Mouse (Mus musculus): ENCODE data around the gene Tecpr2.

Tecpr2 gene

GRCm38 (mm10) chr12:110860293-110860692, 28.8 kb upstream of the Tecpr2 start:
- in situ Hi-C loops (cut with MboI; ENCODE audit: unreplicated experiment in 2 of 2) = no loop called here

- in situ Hi-C loops (cut with MboI; ENCODE audit: unreplicated experiment in 2 of 2) = no loop called here
Measured at GRCm38 (mm10) chr12:110861256-110861655, 27.8 kb upstream of the Tecpr2 start.

GRCm38 (mm10) chr12:110864008-110864407, 25.1 kb upstream of the Tecpr2 start:
- in situ Hi-C loops (cut with MboI; ENCODE audit: unreplicated experiment in 2 of 2) = no loop called here

DNA sequence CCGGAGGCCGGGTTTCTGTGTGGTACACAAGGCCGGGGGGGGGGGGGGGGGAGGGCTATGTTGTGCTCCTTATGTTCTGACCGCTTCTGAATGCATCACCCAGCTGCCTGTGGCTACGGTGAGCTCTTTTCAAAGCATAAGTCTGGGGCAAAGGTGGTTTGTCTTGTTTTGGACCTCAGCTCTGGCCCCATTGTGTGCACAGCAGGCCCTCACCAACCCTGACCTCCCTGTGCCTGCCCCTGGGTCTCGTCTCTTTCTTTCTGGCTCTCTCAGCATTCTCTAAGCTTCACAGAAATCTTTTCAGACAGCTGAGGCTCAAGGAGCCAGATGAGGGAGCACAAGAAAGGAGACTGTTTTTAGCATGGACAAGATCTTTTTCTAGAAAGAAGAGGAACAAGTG, 23.5 kb upstream of the Tecpr2 start:
- in situ Hi-C loops (cut with MboI; ENCODE audit: unreplicated experiment in 2 of 2) = no loop called here

GRCm38 (mm10) chr12:110865989-110866388, 23.1 kb upstream of the Tecpr2 start:
- in situ Hi-C loops (cut with MboI; ENCODE audit: unreplicated experiment in 2 of 2) = no loop called here

- in situ Hi-C loops (cut with MboI; ENCODE audit: unreplicated experiment in 2 of 2) = no loop called here
Measured at GRCm38 (mm10) chr12:110870107-110870506, 19.0 kb upstream of the Tecpr2 start.

- in situ Hi-C loops (cut with MboI; ENCODE audit: unreplicated experiment in 2 of 2) = no loop called here
Measured at GRCm38 (mm10) chr12:110871247-110871646, 17.8 kb upstream of the Tecpr2 start.

DNA sequence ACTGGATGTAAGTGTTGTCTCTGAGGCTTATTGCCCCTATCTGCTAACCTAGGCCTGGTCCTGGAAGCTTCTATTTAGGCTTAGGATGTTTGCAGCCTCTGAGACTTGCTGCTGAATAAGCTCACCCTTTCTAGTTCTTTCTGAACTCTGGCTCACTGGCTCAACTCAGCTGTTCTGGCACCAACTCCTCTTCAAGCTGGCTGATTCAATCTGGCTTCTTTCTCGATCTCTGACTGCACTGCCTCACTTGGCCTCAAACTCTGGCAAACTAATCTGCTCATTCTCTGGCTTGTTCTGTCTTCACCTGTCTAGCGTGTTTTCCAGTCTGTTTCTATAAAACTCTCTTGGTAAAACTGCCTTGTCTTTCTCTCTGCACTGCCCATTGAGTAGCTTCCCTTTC, 13.7 kb upstream of the Tecpr2 start:
- in situ Hi-C loops (cut with MboI; ENCODE audit: unreplicated experiment in 2 of 2) = loop anchor here in 1 of 2 experiments (25.0 kb wide), 1 partner anchor 1087 kb away; the partner anchor contains the start of genes Atp5mpl and Tdrd9

DNA sequence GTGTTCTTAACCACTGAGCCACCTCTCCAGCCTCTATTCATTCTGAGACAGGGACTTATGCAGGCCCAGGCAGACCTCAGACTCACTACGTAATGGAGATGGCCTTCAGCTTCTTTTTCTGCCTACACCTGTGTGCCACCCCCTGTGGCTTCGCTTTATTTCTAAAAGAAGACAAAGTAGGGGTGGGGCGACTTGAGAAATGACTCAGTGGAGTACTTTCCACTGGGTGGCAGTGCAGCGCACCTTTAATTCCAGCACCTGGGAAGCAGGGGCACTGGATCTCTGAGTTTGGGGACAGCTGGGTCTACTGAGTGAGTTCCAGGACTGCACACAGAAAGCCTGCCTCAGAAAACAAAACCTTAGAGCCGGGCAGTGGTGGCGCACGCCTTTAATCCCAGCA, 6.8 kb upstream of the Tecpr2 start:
- in situ Hi-C loops (cut with MboI; ENCODE audit: unreplicated experiment in 2 of 2) = loop anchor here in 1 of 2 experiments (25.0 kb wide), 1 partner anchor 1080 kb away; the partner anchor contains the start of genes Atp5mpl and Tdrd9

GRCm38 (mm10) chr12:110885251-110885650, 3.8 kb upstream of the Tecpr2 start:
- in situ Hi-C loops (cut with MboI; ENCODE audit: unreplicated experiment in 2 of 2) = loop anchor here in 1 of 2 experiments (25.0 kb wide), 1 partner anchor 1077 kb away; the partner anchor contains the start of genes Atp5mpl and Tdrd9

- in situ Hi-C loops (cut with MboI; ENCODE audit: unreplicated experiment in 2 of 2) = loop anchor here in 1 of 2 experiments (25.0 kb wide), 1 partner anchor 1074 kb away; the partner anchor contains the start of genes Atp5mpl and Tdrd9
Measured at GRCm38 (mm10) chr12:110888106-110888505, 958 bp upstream of the Tecpr2 start.

DNA sequence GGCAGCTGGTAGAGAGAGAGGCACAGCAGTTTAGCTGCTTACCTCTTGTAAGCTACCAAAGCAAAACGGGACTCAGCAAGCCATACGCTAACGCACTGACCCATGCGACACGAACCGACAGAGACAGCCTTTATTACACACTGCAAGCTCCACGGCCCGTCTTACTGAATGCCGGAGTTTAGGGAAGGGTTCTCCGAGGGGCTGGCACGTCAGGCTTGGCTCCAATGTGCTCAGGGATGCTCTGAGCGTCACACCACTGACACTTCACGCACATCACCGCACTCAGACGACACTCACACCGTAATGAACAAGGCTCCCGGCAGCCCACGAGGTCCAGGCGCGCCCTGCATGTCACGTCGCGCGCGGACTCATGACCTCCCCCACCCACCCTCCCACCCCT, 458 bp upstream of the Tecpr2 start:
- in situ Hi-C loops (cut with MboI; ENCODE audit: unreplicated experiment in 2 of 2) = loop anchor here in 1 of 2 experiments (25.0 kb wide), 1 partner anchor 1074 kb away; the partner anchor contains the start of genes Atp5mpl and Tdrd9

- in situ Hi-C loops (cut with MboI; ENCODE audit: unreplicated experiment in 2 of 2) = loop anchor here in 1 of 2 experiments (25.0 kb wide), 1 partner anchor 1070 kb away; the partner anchor contains the start of genes Atp5mpl and Tdrd9
Measured at GRCm38 (mm10) chr12:110891887-110892286, 2.8 kb downstream of the Tecpr2 start.

GRCm38 (mm10) chr12:110902106-110902505, 13.0 kb downstream of the Tecpr2 start:
- in situ Hi-C loops (cut with MboI; ENCODE audit: unreplicated experiment in 2 of 2) = no loop called here

DNA sequence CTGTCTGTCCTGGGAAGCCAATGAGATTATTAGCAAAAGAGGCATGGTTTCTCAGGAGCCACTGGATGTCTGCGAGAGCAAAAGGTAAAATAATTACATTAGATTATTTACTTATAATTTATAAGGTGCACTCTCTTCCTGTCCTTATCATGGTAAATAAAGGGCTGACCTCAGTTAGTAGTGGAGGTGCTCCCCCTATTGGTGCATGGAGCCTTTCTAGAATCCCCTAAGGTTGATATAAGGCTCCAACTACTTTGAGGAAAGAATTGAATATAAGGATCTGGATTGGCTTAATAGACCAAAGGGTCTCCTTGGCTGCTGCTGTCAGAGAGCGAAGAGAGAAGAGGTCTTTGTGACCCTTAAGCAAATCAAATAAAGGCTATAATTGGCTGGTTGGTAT, 14.5 kb downstream of the Tecpr2 start:
- in situ Hi-C loops (cut with MboI; ENCODE audit: unreplicated experiment in 2 of 2) = no loop called here

DNA sequence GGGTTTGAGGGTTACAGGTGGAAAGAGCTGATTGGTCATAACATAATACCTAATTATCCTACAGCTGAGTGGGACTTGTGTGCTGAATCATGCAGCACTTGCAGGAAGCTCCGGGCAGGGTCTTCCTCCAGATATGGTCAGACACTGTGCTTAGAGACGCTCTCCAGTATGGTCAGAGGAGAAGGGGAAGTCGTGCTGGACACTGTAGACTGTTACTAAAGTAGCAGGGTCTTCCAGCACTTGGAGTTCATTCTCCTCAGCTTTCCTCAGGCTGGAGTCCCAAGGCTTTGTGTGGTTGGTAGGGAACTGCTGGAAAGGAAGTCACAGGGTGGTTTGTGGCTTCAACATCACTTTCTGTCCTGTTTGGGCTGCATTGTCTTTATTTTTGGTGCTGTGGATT, 18.8 kb downstream of the Tecpr2 start:
- in situ Hi-C loops (cut with MboI; ENCODE audit: unreplicated experiment in 2 of 2) = no loop called here

DNA sequence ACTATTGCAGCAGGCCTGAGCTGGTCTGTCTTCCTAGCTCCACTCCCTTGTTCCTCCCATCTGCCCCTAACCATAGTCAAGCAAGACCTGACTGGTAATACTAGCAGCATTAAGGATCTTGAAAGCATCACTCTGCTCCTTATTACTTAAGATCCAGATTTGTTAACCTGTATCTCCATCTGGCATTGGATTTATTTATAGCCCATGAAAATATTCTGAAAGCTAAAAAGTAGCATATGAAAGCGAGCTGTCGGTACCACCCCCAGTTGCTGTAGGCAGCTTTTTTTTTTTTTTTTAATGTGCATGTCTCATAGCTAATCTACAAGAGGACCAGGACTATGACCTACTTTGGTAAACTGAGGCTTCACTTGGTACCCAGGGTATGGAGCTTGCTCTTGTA, 20.9 kb downstream of the Tecpr2 start:
- in situ Hi-C loops (cut with MboI; ENCODE audit: unreplicated experiment in 2 of 2) = no loop called here

GRCm38 (mm10) chr12:110915761-110916160, 26.7 kb downstream of the Tecpr2 start:
- in situ Hi-C loops (cut with MboI; ENCODE audit: unreplicated experiment in 2 of 2) = no loop called here

- in situ Hi-C loops (cut with MboI; ENCODE audit: unreplicated experiment in 2 of 2) = no loop called here
Measured at GRCm38 (mm10) chr12:110920254-110920653, 31.2 kb downstream of the Tecpr2 start.

DNA sequence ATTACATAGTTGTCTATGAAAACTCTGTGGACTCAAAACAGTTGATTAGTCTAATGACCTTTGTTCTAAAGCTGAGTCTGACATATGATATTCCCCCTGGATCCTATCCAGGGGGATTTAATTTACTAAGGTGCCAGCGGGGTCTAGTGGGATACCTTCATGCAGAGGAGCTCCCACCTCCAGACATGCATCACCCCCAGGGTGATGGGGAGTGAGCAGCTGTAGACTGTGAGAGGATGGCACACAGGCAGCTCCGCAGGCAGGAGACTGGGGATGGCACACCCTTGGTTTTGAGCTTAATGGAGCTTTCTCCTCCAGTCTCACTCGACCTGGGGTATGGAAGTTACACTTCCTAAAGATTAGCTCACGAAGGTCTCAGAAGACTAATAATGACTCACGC, 32.5 kb downstream of the Tecpr2 start:
- in situ Hi-C loops (cut with MboI; ENCODE audit: unreplicated experiment in 2 of 2) = no loop called here

- in situ Hi-C loops (cut with MboI; ENCODE audit: unreplicated experiment in 2 of 2) = no loop called here
Measured at GRCm38 (mm10) chr12:110932820-110933219, 43.8 kb downstream of the Tecpr2 start.

DNA sequence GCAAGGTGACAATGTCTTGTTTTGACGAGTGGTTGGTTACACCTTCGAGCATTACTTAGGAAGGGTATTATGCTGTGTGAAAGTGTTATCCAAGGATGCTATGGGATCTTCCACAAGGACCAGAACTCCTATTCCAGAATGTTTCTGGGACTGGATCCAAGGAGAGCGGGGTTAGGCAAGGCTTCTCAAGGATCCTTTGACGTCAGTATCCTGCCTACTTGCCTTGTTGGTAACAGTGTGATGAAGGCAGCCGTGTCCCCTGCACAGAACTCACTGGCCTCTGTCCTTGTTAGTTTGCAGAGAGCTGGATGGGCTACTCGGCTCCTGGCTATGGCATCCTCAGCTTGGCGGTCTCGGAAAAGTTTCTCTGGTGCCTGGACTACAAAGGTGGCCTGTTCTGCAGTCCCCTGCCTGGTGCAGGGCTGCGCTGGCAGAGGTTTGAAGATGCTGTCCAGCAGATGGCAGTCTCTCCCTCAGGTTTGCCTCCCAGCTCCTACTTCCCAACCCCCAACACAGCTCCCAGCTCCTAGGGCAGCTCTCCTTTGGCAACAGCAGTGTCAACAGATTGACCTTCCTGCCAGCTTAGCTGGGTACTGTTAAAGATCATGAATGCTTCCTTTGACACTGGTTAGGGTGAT, 47.0 kb downstream of the Tecpr2 start:
- in situ Hi-C loops (cut with MboI; ENCODE audit: unreplicated experiment in 2 of 2) = loop anchor here (5.0 kb wide), 1 partner anchor 56 kb away; no protein-coding TSS in a partner anchor

All from v-Abl transformed pro-B cells (cell line).